In the genomic region with DNA sequence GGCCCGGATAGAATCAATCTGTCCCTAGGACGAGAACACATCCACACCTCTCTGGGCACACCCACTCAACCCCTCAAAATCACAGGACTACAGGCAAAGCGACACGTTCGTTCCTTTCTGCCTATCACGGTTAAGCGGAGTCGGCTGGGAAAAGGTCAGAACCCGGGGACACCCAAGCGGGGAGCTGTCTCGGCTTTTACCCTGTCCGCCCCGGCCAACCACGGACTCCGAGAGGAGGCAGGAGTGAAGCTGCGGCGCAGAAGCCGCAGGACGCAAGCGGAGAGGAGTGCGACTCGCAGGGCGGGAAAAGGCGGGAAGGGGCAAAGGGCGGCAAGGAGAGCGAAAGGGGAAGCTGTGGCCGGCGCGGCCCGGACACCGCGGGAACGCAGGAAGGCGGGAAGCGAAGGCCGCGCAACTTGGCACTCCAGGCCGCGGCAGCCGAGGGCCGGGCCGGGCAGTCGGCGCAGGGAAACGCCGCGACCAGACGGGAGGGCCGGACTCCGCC, we compare ENCODE assay signal across 8 mouse cellular contexts. TPM values are rescaled to one million over a fixed set of nuclear protein-coding genes. Genes with fewer than 3 reads are reported as not detected.
DNase-seq lines count a peak whose midpoint lies in the region; ATAC-seq and TF ChIP-seq lines count a peak whose summit lies in the region.

No protein-coding gene starts in this region.

- peaks cover 20% of the 10 kb centered on the region for H3K4me1 ChIP-seq in limb, embryonic 14.5 days (ENCODE audit: control insufficient read depth, insufficient read depth, low read length)

- peak overlapping the region; percentile 70 for H3K27ac ChIP-seq in limb, embryonic 14.5 days (replicated peaks; ENCODE audit: low read depth, low read length)

- no peak for TF ChIP-seq POLR2A in limb, embryonic 14.5 days (IDR thresholded peaks at IDR 0.05; ENCODE audit: borderline replicate concordance, extremely low read depth, insufficient read depth, insufficient read length)

- under 1% methylated on average over 35 of the region's 50 CpGs for WGBS in limb, embryonic 14.5 days

- H3K4me2 ChIP-seq in limb, embryonic 14.5 days (replicated peaks; ENCODE audit: low read depth, low read length, severe bottlenecking) = peak overlapping the region; percentile 58

- no peaks in the 10 kb centered on the region for H3K9me3 ChIP-seq in limb, embryonic 14.5 days (ENCODE audit: control insufficient read depth, low read length)

- no peaks in the 10 kb centered on the region for H3K27me3 ChIP-seq in limb, embryonic 14.5 days (ENCODE audit: control insufficient read depth, insufficient read depth, low read length)

- H3K4me3 ChIP-seq in limb, embryonic 14.5 days (replicated peaks; ENCODE audit: low read length) = peak overlapping the region; percentile 73

- H3K9ac ChIP-seq in limb, embryonic 14.5 days (ENCODE audit: low read depth, low read length, severe bottlenecking) = peak overlapping the region; percentile 88

- peak; percentile 61 to 62 for DNase-seq in right cerebral cortex, postnatal 10 days (ENCODE audit: low spot score in 2 of 2)
- DNase-seq in right cerebral cortex, postnatal 25 days = no peak
- peak; percentile 44 for DNase-seq in c-Kit-negative CD71-positive TER-119-positive erythroid progenitor cells, embryonic 14.5 days (ENCODE audit: low read depth, low spot score)
- peak; percentile 22 for DNase-seq in limb, embryonic 14.5 days (ENCODE audit: low spot score)
- DNase-seq in monocyte, adult 2 months (ENCODE audit: low read depth in 1 of 2, low spot score in 2 of 2) = peak; percentile 60 to 71
- DNase-seq in cerebellum, postnatal 14 days = no peak
- DNase-seq in cerebellum, adult 9-11 months = no peak

- H3K36me3 ChIP-seq in limb, embryonic 14.5 days (ENCODE audit: control insufficient read depth, insufficient read depth, low read length) = peaks cover 11% of the 10 kb centered on the region

- peak; percentile 57 for ATAC-seq in granulocyte monocyte progenitor cell, adult 5-6 weeks (replicated peaks; ENCODE audit: poor library complexity, severe bottlenecking)
- ATAC-seq in limb, embryonic 14.5 days (ENCODE audit: low FRiP score, low read depth) = no peak

RNA-seq across cellular contexts. Expression of gene Oser1, which starts 5.6 kb away (rescaled TPM):
- total RNA-seq in granulocyte monocyte progenitor cell, adult 5-6 weeks (2014; fragmentation: Nextera tagmentation) = 76.0 and 92.9 TPM in 2 replicates
- total RNA-seq in granulocyte monocyte progenitor cell, adult 5-6 weeks (2017) = 91.0 and 101 TPM in 2 replicates
- polyA plus RNA-seq in limb, embryonic 14.5 days (2012; rRNA removed) = 28.7 and 33.8 TPM in 2 replicates
- 85.8 and 88.5 TPM in 2 replicates for polyA plus RNA-seq in limb, embryonic 14.5 days (2014; fragmentation: Nextera tagmentation; extraction: Ambion mirVana)

RNA-seq across cellular contexts. Expression of gene Gdap1l1, which starts 19.4 kb away (rescaled TPM):
- not detected in 2 replicates for total RNA-seq in granulocyte monocyte progenitor cell, adult 5-6 weeks (2014; fragmentation: Nextera tagmentation)
- not detected in 2 replicates for total RNA-seq in granulocyte monocyte progenitor cell, adult 5-6 weeks (2017)
- 0.46 and 0.60 TPM in 2 replicates for polyA plus RNA-seq in limb, embryonic 14.5 days (2012; rRNA removed)
- polyA plus RNA-seq in limb, embryonic 14.5 days (2014; fragmentation: Nextera tagmentation; extraction: Ambion mirVana) = 0.22 and 0.43 TPM in 2 replicates

RNA-seq across cellular contexts. Expression of gene Jph2, which starts 21.1 kb away (rescaled TPM):
- total RNA-seq in granulocyte monocyte progenitor cell, adult 5-6 weeks (2014; fragmentation: Nextera tagmentation) = not detected in 2 replicates
- total RNA-seq in granulocyte monocyte progenitor cell, adult 5-6 weeks (2017) = not detected in 2 replicates
- polyA plus RNA-seq in limb, embryonic 14.5 days (2012; rRNA removed) = 8.2 and 9.9 TPM in 2 replicates
- polyA plus RNA-seq in limb, embryonic 14.5 days (2014; fragmentation: Nextera tagmentation; extraction: Ambion mirVana) = 2.1 and 2.6 TPM in 2 replicates

RNA-seq across cellular contexts. Expression of gene Fitm2, which starts 53.5 kb away (rescaled TPM):
- total RNA-seq in granulocyte monocyte progenitor cell, adult 5-6 weeks (2014; fragmentation: Nextera tagmentation) = 2.7 and 2.9 TPM in 2 replicates
- 5.4 and 6.0 TPM in 2 replicates for total RNA-seq in granulocyte monocyte progenitor cell, adult 5-6 weeks (2017)
- polyA plus RNA-seq in limb, embryonic 14.5 days (2012; rRNA removed) = 7.5 and 8.3 TPM in 2 replicates
- 9.5 and 11.0 TPM in 2 replicates for polyA plus RNA-seq in limb, embryonic 14.5 days (2014; fragmentation: Nextera tagmentation; extraction: Ambion mirVana)

Comparison
In these comparisons a context has a peak if more than half of its experiments do, and no peak if none do; other contexts are left out.
1. DNase-seq: peak in right cerebral cortex, postnatal 10 days (2 of 2), c-Kit-negative CD71-positive TER-119-positive erythroid progenitor cells, embryonic 14.5 days (single experiment), limb, embryonic 14.5 days (single experiment) and monocyte, adult 2 months (2 of 2); none in right cerebral cortex, postnatal 25 days (single experiment), cerebellum, postnatal 14 days (0 of 2) and cerebellum, adult 9-11 months (single experiment).